In genomic region chr17:16180856-16181255, GRCm38 (mm10) we compare ENCODE assay signal across 30 mouse cellular contexts.
"Had no signal": no experiment of that assay in that cellular context is flagged by ENCODE, and none has a peak within 500 bp of the region (broad histone marks: within the 10 kb centered on the region; RNA-seq: fewer than 3 reads in every experiment).

No protein-coding gene starts in this region.

- H3K4me1 ChIP-seq: limb, embryonic 12.5 days; limb, embryonic 13.5 days; limb, embryonic 15.5 days; liver, embryonic 12.5 days; liver, embryonic 13.5 days; liver, embryonic 15.5 days; megakaryocyte, embryonic 14.5 days; midbrain, embryonic 15.5 days; neural tube, embryonic 12.5 days had no signal

- H3K9me3 ChIP-seq: limb, embryonic 10.5 days; limb, embryonic 12.5 days; limb, embryonic 13.5 days; limb, embryonic 15.5 days; liver, embryonic 12.5 days; liver, embryonic 13.5 days; liver, embryonic 15.5 days; lung, embryonic 15.5 days; megakaryocyte, embryonic 14.5 days; midbrain, embryonic 10.5 days; midbrain, embryonic 12.5 days; midbrain, embryonic 13.5 days; midbrain, embryonic 15.5 days; neural tube, embryonic 12.5 days had no signal

- ATAC-seq: liver, embryonic 12.5 days; liver, postnatal 0 days; lung, postnatal 0 days; midbrain, embryonic 13.5 days; midbrain, embryonic 15.5 days had no signal

- H3K36me3 ChIP-seq: limb, embryonic 10.5 days; limb, embryonic 12.5 days; limb, embryonic 13.5 days; limb, embryonic 15.5 days; liver, embryonic 12.5 days; liver, embryonic 13.5 days; liver, embryonic 15.5 days; lung, embryonic 15.5 days; midbrain, embryonic 10.5 days; midbrain, embryonic 12.5 days; midbrain, embryonic 13.5 days; midbrain, embryonic 15.5 days; neural tube, embryonic 12.5 days had no signal

- H3K4me3 ChIP-seq: limb, embryonic 10.5 days; limb, embryonic 12.5 days; limb, embryonic 13.5 days; limb, embryonic 15.5 days; liver, embryonic 12.5 days; liver, embryonic 13.5 days; liver, embryonic 15.5 days; lung, embryonic 15.5 days; megakaryocyte, embryonic 14.5 days; midbrain, embryonic 10.5 days; midbrain, embryonic 12.5 days; midbrain, embryonic 13.5 days; midbrain, embryonic 15.5 days; myocyte; neural tube, embryonic 12.5 days had no signal

- H3K27ac ChIP-seq: limb, embryonic 10.5 days; limb, embryonic 12.5 days; limb, embryonic 13.5 days; limb, embryonic 15.5 days; liver, embryonic 12.5 days; liver, embryonic 13.5 days; liver, embryonic 14.5 days; liver, embryonic 15.5 days; lung, embryonic 15.5 days; macrophage; midbrain, embryonic 10.5 days; midbrain, embryonic 12.5 days; midbrain, embryonic 13.5 days; midbrain, embryonic 15.5 days; neural tube, embryonic 12.5 days had no signal

- H3K4me2 ChIP-seq: limb, embryonic 12.5 days; limb, embryonic 13.5 days; limb, embryonic 15.5 days; liver, embryonic 11.5 days; liver, embryonic 12.5 days; liver, embryonic 13.5 days; liver, embryonic 15.5 days; lung, embryonic 14.5 days; lung, embryonic 15.5 days; midbrain, embryonic 12.5 days; midbrain, embryonic 13.5 days; midbrain, embryonic 15.5 days; neural tube, embryonic 12.5 days had no signal

- H3K27me3 ChIP-seq: limb, embryonic 12.5 days; limb, embryonic 13.5 days; limb, embryonic 15.5 days; liver, embryonic 12.5 days; liver, embryonic 13.5 days; liver, embryonic 15.5 days; lung, embryonic 15.5 days; megakaryocyte, embryonic 14.5 days; midbrain, embryonic 12.5 days; midbrain, embryonic 13.5 days; midbrain, embryonic 15.5 days; neural tube, embryonic 12.5 days had no signal

- H3K9ac ChIP-seq: limb, embryonic 12.5 days; limb, embryonic 13.5 days; limb, embryonic 15.5 days; liver, embryonic 12.5 days; liver, embryonic 13.5 days; liver, embryonic 14.5 days; liver, embryonic 15.5 days; liver, postnatal 0 days; lung, embryonic 14.5 days; lung, embryonic 15.5 days; midbrain, embryonic 12.5 days; midbrain, embryonic 13.5 days; midbrain, embryonic 15.5 days; neural tube, embryonic 12.5 days had no signal

- DNase-seq: left cerebral cortex, postnatal 4 days; liver; liver, embryonic 13.5 days; liver, postnatal 0 days; lung, adult 18-20 months; lung, adult 2 months; lung, embryonic 14.5 days; lung, postnatal 10 days; lung, postnatal 14 days; lung, postnatal 36 days; lung, postnatal 4 days; midbrain, embryonic 14.5 days had no signal
